Mouse (Mus musculus) mesoderm, embryonic 11.5 days (tissue): ENCODE data around the gene Atrnl1.

ENCODE experiments used
- DNase-seq: peaks from one replicate; pipeline ENCODE4 v3.0.0-alpha.2; 2012; ENCODE audit warnings: low read depth, low spot score

Atrnl1 gene

DNA sequence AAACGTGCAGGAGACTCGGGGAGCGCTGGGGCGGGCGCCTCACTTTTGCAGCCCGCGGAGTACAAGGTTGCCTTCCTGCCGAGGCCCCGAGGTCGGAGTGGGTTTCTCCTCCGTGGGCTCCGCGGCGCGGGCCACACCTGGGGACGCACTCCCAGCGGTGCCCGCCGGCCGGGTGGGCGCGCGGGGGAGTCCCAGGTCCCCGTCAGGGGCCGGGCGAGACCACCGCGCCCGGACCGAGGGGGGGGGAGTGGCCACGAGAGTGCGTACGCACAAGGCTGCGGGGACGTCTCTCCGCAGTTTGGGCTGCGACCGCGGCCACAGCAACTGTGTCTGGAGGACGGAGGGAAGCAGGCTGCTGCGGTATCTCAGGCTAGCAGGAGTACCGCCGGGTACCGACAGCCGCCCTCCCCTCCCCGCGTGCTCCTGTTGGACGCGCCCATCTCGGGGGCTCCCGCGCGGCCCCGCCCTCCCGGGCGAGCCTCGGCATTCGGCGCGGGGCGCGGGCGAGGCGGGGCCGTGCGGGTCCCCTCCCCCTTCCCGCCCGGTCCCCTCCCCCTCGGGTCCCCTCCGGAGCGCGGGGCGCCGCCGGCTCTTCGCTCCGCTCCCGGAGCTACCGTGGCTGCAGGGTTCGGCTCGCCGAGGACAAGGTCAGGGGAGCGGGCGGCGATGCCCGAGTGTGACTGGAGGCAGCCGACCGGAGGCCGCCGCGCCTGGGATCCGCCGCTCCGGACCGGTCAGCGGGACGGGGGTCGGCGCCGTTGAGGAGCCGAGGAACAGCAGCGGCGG, at the start of gene Atrnl1:
TSS of gene Atrnl1 (plus strand) at position 559 of the 786 bp plus-strand sequence.
- DNase-seq, result peak; percentile 90

GRCm38 (mm10) chr19:57561486-57561885, 49.3 kb upstream of the Atrnl1 start:
- DNase-seq, result no peak

GRCm38 (mm10) chr19:57569040-57569439, 41.8 kb upstream of the Atrnl1 start:
- DNase-seq, result no peak

DNA sequence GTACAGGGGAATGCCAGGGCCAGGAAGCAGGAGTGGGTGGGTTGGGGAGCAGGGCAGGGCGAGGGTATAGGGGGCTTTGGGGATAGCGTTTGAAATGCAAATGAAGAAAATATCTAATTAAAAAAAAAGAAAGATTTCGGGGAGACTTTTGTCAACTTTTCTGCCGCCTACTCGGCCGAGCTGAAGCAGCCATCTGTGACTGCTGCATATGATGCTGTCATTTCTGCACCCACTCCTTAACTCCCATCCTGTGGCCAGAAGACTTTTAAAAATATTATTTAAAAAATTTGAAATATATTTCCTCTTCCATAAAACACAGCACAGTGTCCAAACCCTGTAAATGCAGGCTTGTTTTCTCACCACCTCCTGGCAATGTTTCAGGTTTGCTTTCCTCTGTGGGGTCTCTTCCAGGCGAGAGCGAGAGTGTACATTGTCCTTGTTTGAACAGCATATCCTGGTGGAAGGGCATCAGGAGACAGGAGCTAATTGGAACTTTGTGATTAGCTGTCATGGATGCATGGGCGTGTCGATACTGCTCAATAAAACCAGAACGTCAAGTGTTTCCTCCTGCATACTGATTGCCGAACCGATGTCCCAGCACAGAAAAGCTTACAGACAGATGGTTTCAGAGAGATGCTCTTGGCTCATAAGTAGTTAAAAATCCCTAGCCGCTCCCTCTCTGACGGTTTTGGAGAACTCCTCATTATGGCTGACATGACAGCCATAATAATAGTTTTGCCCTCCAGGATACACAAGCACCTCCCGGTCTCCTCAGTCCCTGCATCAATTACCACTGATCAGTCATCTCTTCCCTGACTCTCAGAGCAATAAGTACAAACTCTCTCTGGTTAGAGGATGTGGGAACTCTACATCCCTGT, 38.2 kb upstream of the Atrnl1 start:
- DNase-seq, result no peak

- no peak for DNase-seq
These were observed 37.4 kb upstream of the Atrnl1 start for GRCm38 (mm10) chr19:57573470-57573869.

- DNase-seq, result no peak
These were observed 35.8 kb upstream of the Atrnl1 start for GRCm38 (mm10) chr19:57575027-57575426.

- no peak for DNase-seq
These were observed 34.0 kb upstream of the Atrnl1 start for GRCm38 (mm10) chr19:57576836-57577235.

- no peak for DNase-seq
These were observed 33.6 kb upstream of the Atrnl1 start for GRCm38 (mm10) chr19:57577256-57577655.

- DNase-seq, result no peak
These were observed 29.9 kb upstream of the Atrnl1 start for GRCm38 (mm10) chr19:57580962-57581361.

- no peak for DNase-seq
These were observed 25.5 kb upstream of the Atrnl1 start for GRCm38 (mm10) chr19:57585231-57585792.

- peak; percentile 43 for DNase-seq
These were observed 24.7 kb upstream of the Atrnl1 start for GRCm38 (mm10) chr19:57586172-57586571.

- DNase-seq, result no peak
These were observed 21.3 kb upstream of the Atrnl1 start for GRCm38 (mm10) chr19:57589516-57589915.

DNA sequence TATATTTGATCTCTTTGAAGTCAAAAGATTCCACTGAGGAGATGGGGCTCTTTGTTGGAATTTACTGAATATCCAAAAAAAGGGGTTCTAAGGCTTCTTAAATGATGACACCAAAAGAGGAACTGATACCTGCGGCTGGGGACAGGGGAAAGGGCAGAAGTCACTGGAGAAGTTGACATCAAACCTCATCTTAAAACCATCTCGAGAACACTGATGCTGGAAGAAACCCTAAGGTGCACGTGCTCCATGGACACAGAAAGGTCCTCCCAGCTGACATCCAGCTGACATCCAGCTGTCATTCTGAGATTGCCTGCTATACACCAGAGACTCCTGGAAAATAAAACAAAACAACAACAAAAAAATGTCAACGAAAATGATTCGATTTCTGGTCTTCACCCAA, 19.9 kb upstream of the Atrnl1 start:
- no peak for DNase-seq

- DNase-seq, result no peak
These were observed 19.2 kb upstream of the Atrnl1 start for GRCm38 (mm10) chr19:57591631-57592030.

DNA sequence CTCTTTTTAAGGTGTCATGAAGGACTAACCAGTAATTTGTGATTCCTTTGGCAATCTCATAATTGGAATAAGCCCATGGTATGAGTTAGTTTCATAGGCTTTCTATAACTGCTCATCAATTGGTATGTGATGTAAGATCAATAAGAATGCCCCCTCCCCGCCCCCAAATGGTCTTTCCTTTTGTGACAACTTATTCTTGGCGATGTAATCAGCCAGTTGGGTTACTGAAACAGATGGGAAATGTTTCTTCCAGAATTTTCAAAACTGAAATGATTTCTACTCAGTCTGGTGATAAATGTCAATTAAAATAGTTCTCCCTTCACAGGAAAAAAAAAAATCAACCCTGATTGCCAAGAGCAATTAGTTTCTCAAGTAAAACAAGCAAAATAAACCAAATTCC, 18.5 kb upstream of the Atrnl1 start:
- no peak for DNase-seq

DNA sequence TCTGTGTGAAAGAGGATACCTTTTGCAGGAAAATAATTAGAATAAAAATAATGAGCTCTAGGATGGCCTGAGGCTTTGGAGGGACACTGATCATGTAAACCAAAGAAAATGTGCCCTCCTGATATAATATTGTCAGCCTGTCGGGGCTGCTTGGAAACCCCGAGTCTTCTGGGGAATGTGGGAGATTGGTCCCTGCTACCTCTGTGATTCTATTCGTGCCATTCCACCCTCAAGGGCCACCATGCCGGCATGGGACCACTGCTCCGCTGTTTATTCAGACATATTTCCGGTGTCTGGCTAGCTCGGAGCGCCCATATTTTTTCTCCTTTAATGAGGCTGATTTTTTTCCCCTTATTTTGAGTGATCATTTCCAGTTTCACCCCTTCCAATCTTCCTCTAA, 11.7 kb upstream of the Atrnl1 start:
- DNase-seq, result no peak

- DNase-seq, result no peak
These were observed 10.5 kb upstream of the Atrnl1 start for GRCm38 (mm10) chr19:57600233-57600929.

DNA sequence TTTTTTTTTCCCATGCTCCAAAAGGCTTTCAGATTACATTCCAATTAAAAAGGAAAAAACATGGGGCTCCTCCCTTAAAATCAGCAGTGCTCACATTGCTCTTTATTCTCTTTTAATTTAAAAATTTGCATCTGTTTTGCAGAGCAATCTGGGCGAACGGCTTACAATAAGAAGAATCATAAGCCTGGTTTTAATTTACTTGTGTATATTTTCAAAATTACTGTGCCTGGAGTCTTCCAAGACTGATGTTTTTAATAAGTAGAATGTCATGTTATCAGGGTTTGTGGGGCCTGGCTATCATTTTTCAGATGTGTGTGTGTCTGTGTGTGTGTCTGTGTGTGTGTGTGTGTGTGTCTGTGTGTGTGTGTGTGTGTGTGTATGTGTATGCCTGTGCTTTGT, 9.9 kb upstream of the Atrnl1 start:
- DNase-seq, result no peak

DNA sequence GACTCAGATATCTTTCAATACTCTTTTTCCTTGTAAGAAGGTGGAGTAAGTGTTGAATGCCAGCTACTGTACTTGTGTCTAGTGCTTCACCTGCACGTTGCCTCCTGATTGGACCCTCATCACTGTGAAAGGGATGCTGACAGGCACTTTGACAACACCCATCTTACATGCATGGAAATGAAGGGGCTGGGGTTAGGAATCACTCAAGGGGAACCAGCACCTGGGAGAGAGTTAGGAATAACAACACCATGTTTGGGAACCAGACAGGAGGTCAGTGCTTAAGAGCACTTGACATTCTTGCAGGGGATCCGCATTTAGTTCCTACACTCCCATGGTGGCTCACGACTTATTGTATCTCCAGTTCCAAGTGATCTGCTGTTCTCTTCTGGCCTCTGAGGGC, 7.2 kb upstream of the Atrnl1 start:
- DNase-seq, result no peak

DNA sequence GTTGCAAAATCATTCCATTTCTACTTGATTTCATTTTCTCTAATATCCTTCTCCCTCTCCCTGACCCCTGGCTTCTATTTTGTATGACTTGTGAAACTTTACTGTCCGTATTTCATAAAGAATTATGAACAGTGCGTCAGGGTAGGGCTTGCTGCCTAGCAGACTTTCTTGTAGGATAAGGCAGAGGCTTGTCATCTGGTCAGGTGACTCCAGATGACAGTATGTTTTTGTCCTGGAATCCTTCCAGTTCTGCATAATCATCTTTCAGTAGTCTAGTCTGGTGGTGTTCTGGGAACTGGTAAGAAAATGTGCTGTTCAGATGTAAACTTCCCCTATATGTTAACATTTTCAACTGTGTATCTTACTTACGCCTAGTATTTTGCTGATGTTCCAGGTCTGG, 4.9 kb upstream of the Atrnl1 start:
- no peak for DNase-seq

GRCm38 (mm10) chr19:57606351-57606750, 4.5 kb upstream of the Atrnl1 start:
- DNase-seq, result no peak
